Mouse (Mus musculus) olfactory bulb, adult 2 months (tissue): ENCODE measurements around the gene Nagpa.

ENCODE experiments used
- CTCF ChIP-seq: fragments of 200-500 bp; IDR thresholded peaks from 2 replicates; pipeline ENCODE4 v1.5.1; 2012; ENCODE audit warnings: low read depth, mild to moderate bottlenecking, low read length, moderate library complexity; ENCODE audit not compliant: insufficient read depth
- POLR2A ChIP-seq: fragments of 200-500 bp; IDR thresholded peaks from 2 replicates; pipeline ENCODE4 v1.6.1; 2012; ENCODE audit warnings: mild to moderate bottlenecking, low read depth, low read length, moderate library complexity; ENCODE audit not compliant: insufficient read depth

DNA sequence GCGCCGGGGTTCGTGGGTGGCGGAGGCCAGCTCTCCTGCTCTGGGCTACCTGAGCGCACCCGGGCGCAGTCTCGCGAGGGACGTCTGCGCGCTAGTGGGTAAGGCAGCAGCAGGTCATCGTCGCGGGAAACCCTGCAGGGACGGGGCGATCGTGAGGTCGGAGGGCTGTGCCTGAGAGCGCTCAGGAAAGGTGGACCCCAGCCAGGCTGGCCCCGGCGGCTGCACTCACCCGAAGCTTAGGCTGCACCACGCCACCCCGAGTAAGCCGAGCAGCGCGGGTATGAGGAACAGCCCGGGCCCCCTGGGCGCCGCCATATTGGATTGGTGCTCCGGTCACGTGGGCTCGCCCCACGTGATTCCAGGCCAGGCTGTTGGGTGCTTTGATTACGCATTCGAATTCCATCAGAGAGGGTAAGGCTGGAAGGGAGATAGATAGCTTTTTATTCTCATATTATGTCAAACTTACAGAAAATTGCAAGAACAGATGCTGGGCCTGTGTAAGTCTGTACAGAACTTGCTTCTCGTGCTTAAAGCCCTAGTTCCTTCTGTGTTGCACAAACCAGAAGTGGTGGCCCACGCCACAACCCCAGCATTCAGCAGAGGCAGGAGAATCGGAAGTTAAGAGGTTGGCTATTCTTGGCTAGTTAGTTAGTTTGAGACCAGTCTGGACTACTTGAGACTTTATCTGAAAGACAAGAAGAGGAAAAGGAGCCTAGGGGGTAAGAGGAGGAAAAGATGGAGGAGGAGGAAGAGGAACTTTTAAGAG is at the start of gene Nagpa:
- TF ChIP-seq POLR2A (no peak; the same call in 1 of the 2 replicates), CTCF (no peak)
